In genomic region chr19:3767276-3767780, GRCm38 (mm10) we compare ENCODE assay signal across 8 mouse cellular contexts. TPM values are rescaled to one million over a fixed set of nuclear protein-coding genes. Genes with fewer than 3 reads are reported as not detected.
DNase-seq lines count a peak whose midpoint lies in the region; ATAC-seq and TF ChIP-seq lines count a peak whose summit lies in the region.

Gene Kmt5b (plus strand): TSS chr19:3767421.

- TF ChIP-seq POLR2A in thymus, adult 2 months (IDR thresholded peaks at IDR 0.05; ENCODE audit: control insufficient read depth, extremely low read depth, insufficient read depth, low read length, poor library complexity), result peak; percentile 99

- no peak for TF ChIP-seq CTCF in thymus, adult 2 months (IDR thresholded peaks at IDR 0.05; ENCODE audit: borderline replicate concordance, control insufficient read depth, extremely low read depth, insufficient read depth, low read length, poor library complexity)

- peak within 1 kb of the TSS; percentile 91 for H3K27ac ChIP-seq in thymus, adult 2 months (ENCODE audit: control insufficient read depth, insufficient read depth, low read length)
- H3K27ac ChIP-seq in intestine, embryonic 14.5 days (ENCODE audit: low read depth), result peak within 1 kb of the TSS; percentile 100
- peak within 1 kb of the TSS; percentile 100 for H3K27ac ChIP-seq in limb, embryonic 12.5 days
- H3K27ac ChIP-seq in midbrain, embryonic 13.5 days, result peak within 1 kb of the TSS; percentile 100

- H3K36me3 ChIP-seq in thymus, adult 2 months (ENCODE audit: control insufficient read depth, insufficient read depth, low read length), result no peaks in the 10 kb centered on the region
- H3K36me3 ChIP-seq in intestine, embryonic 14.5 days (ENCODE audit: control insufficient read depth, insufficient read depth, low read length), result 0 out of 2 replicates have a peak, but pooled peaks cover 5% of the 10 kb centered on the region
- H3K36me3 ChIP-seq in limb, embryonic 12.5 days, result 0 out of 2 replicates have a peak, but pooled peaks cover 6% of the 10 kb centered on the region
- 0 out of 2 replicates have a peak, but pooled peaks cover 4% of the 10 kb centered on the region for H3K36me3 ChIP-seq in midbrain, embryonic 13.5 days

- no peaks in the 10 kb centered on the region for H3K9me3 ChIP-seq in intestine, embryonic 14.5 days (ENCODE audit: control insufficient read depth, low read length)
- H3K9me3 ChIP-seq in limb, embryonic 12.5 days, result no peaks in the 10 kb centered on the region
- H3K9me3 ChIP-seq in midbrain, embryonic 13.5 days, result no peaks in the 10 kb centered on the region

- ATAC-seq in intestine, embryonic 14.5 days (replicated peaks; ENCODE audit: low FRiP score, low TSS enrichment, low read depth), result peak; percentile 29
- ATAC-seq in limb, embryonic 12.5 days (ENCODE audit: insufficient number of reproducible peaks, insufficient read depth, low FRiP score, low TSS enrichment, low read depth), result peak; percentile 39; the same call in 1 of the 2 replicates
- peak; percentile 69 for ATAC-seq in midbrain, embryonic 13.5 days

- H3K27me3 ChIP-seq in thymus, adult 2 months (ENCODE audit: control insufficient read depth, insufficient read depth, low read length), result no peaks in the 10 kb centered on the region
- no peaks in the 10 kb centered on the region for H3K27me3 ChIP-seq in intestine, embryonic 14.5 days (replicated peaks; ENCODE audit: control insufficient read depth, insufficient read depth, low read length)
- H3K27me3 ChIP-seq in limb, embryonic 12.5 days, result no peaks in the 10 kb centered on the region
- H3K27me3 ChIP-seq in midbrain, embryonic 13.5 days, result no peaks in the 10 kb centered on the region

- peak within 1 kb of the TSS; percentile 83 for H3K4me3 ChIP-seq in thymus, adult 2 months (ENCODE audit: control insufficient read depth, insufficient read depth, low read length)
- peak within 1 kb of the TSS; percentile 86 for H3K4me3 ChIP-seq in intestine, embryonic 14.5 days (ENCODE audit: low read depth, low read length)
- peak within 1 kb of the TSS; percentile 98 for H3K4me3 ChIP-seq in limb, embryonic 12.5 days (replicated peaks)
- peak within 1 kb of the TSS; percentile 96 for H3K4me3 ChIP-seq in midbrain, embryonic 13.5 days (replicated peaks)

- peak within 1 kb of the TSS; percentile 100 for H3K9ac ChIP-seq in intestine, embryonic 14.5 days (ENCODE audit: low read length)
- H3K9ac ChIP-seq in limb, embryonic 12.5 days (replicated peaks), result peak within 1 kb of the TSS; percentile 100
- peak within 1 kb of the TSS; percentile 100 for H3K9ac ChIP-seq in midbrain, embryonic 13.5 days (replicated peaks)

- under 1% methylated on average over 39 of the region's 39 CpGs for WGBS in thymus, adult 2 months
- 0% methylated on average over 39 of the region's 39 CpGs for WGBS in intestine, embryonic 14.5 days
- 1% methylated on average over 39 of the region's 39 CpGs for WGBS in limb, embryonic 12.5 days
- WGBS in midbrain, embryonic 13.5 days, result under 1% methylated on average over 39 of the region's 39 CpGs

- no peak for DNase-seq in thymus, adult 2 months
- no peak for DNase-seq in thymus, postnatal 10 days (ENCODE audit: low spot score in 2 of 2)
- peak; percentile 66 for DNase-seq in embryo, embryonic 11 days
- no peak for DNase-seq in gastrocnemius, postnatal 25 days
- DNase-seq in intestine, embryonic 14.5 days (ENCODE audit: low spot score), result no peak
- DNase-seq in B cell, adult 2 months, result no peak

- H3K4me2 ChIP-seq in intestine, embryonic 14.5 days (ENCODE audit: low read length), result peak within 1 kb of the TSS; percentile 86
- peak within 1 kb of the TSS; percentile 87 for H3K4me2 ChIP-seq in limb, embryonic 12.5 days
- H3K4me2 ChIP-seq in midbrain, embryonic 13.5 days (replicated peaks), result peak within 1 kb of the TSS; percentile 92

- H3K4me1 ChIP-seq in thymus, adult 2 months (replicated peaks; ENCODE audit: control insufficient read depth, insufficient read depth, low read length), result peaks cover 12% of the 10 kb centered on the region
- peaks cover 3% of the 10 kb centered on the region; the same call in 1 of the 2 replicates for H3K4me1 ChIP-seq in intestine, embryonic 14.5 days (replicated peaks; ENCODE audit: control insufficient read depth, insufficient read depth, low read length)
- H3K4me1 ChIP-seq in limb, embryonic 12.5 days (replicated peaks), result peaks cover 19% of the 10 kb centered on the region
- peaks cover 27% of the 10 kb centered on the region for H3K4me1 ChIP-seq in midbrain, embryonic 13.5 days (replicated peaks)

RNA-seq across cellular contexts. Expression of gene Kmt5b, which starts in this region (rescaled TPM):
- 32.9 and 43.6 TPM in 2 replicates for polyA plus RNA-seq in thymus, adult 2 months (2012; rRNA removed)
- 10 to 100 TPM; 19.1 to 20.2 TPM for total RNA-seq in gastrocnemius, postnatal 25 days (2021)
- 29.6 and 29.9 TPM in 2 replicates for polyA plus RNA-seq in intestine, embryonic 14.5 days (2014; fragmentation: Nextera tagmentation; extraction: Ambion mirVana)
- polyA plus RNA-seq in limb, embryonic 12.5 days (2016; fragmentation: Nextera tagmentation; extraction: Ambion mirVana), result 38.3 and 44.2 TPM in 2 replicates
- polyA plus RNA-seq in midbrain, embryonic 13.5 days (2015; fragmentation: Nextera tagmentation; extraction: Ambion mirVana), result 56.7 and 61.6 TPM in 2 replicates
